Mouse (Mus musculus): ENCODE data around the gene Ms4a18.

GRCm38 (mm10) chr19:11017251-11017650, 580 bp downstream of the Ms4a18 start:
- TF ChIP-seq POLR2A (IDR thresholded peaks at IDR 0.05; ENCODE audit: low read depth, low read length) (no peak), CTCF (IDR thresholded peaks at IDR 0.05; ENCODE audit: extremely low read depth, insufficient read length, insufficient replicate concordance, low read depth, low read length) (no peak)

Measured in small intestine, adult 2 months (tissue).